ENCODE assay signal across 12 mouse cellular contexts in genomic region chr5:37557274-37557815, GRCm38 (mm10).
A peak's percentile ranks its signal among the peaks of the same experiment; 100 is the strongest.
DNase-seq lines count a peak whose midpoint lies in the region; ATAC-seq lines count a peak whose summit lies in the region.
"Had no signal": no experiment of that assay in that cellular context is flagged by ENCODE, and none has a peak within 500 bp of the region (broad histone marks: within the 10 kb centered on the region; RNA-seq: fewer than 3 reads in every experiment).

No protein-coding gene starts in this region.

- no peak overlapping the region for H3K4me3 ChIP-seq in neural tube, embryonic 15.5 days (replicated peaks)
- H3K4me3 ChIP-seq in hindbrain, embryonic 12.5 days, result no peak overlapping the region
- H3K4me3 ChIP-seq: limb, embryonic 13.5 days had no signal

- peak; percentile 70 for DNase-seq in heart, adult 11 months
- DNase-seq in heart, adult 9 months (ENCODE audit: low spot score in 2 of 2), result no peak
- peak; percentile 29 for DNase-seq in neural tube, embryonic 10.5 days (ENCODE audit: extremely low spot score, low spot score)
- DNase-seq in urinary bladder, postnatal 10 days (ENCODE audit: low spot score), result no peak
- no peak for DNase-seq in urinary bladder, adult 2 months (ENCODE audit: low spot score)
- DNase-seq in right cerebral cortex, adult 2 months (ENCODE audit: low spot score in 2 of 2), result no peak
- DNase-seq: cerebellum, postnatal 36 days; lung, postnatal 4 days had no signal

- H3K4me2 ChIP-seq in neural tube, embryonic 15.5 days, result no peak overlapping the region
- no peak overlapping the region for H3K4me2 ChIP-seq in hindbrain, embryonic 12.5 days (replicated peaks)
- H3K4me2 ChIP-seq: limb, embryonic 13.5 days had no signal

- no peaks in the 10 kb centered on the region for H3K4me1 ChIP-seq in neural tube, embryonic 15.5 days
- H3K4me1 ChIP-seq in hindbrain, embryonic 12.5 days, result no peaks in the 10 kb centered on the region
- H3K4me1 ChIP-seq: limb, embryonic 13.5 days had no signal

- no peak overlapping the region for H3K27ac ChIP-seq in neural tube, embryonic 15.5 days (replicated peaks)
- no peak overlapping the region for H3K27ac ChIP-seq in hindbrain, embryonic 12.5 days
- H3K27ac ChIP-seq: limb, embryonic 13.5 days had no signal

- H3K9me3 ChIP-seq in neural tube, embryonic 15.5 days (replicated peaks), result no peaks in the 10 kb centered on the region
- H3K9me3 ChIP-seq in hindbrain, embryonic 12.5 days (replicated peaks), result no peaks in the 10 kb centered on the region
- H3K9me3 ChIP-seq: limb, embryonic 13.5 days had no signal

- no peaks in the 10 kb centered on the region for H3K27me3 ChIP-seq in neural tube, embryonic 15.5 days (replicated peaks)
- no peaks in the 10 kb centered on the region for H3K27me3 ChIP-seq in hindbrain, embryonic 12.5 days
- H3K27me3 ChIP-seq: limb, embryonic 13.5 days had no signal

- 54% methylated on average over 6 of the region's 6 CpGs for WGBS in neural tube, embryonic 15.5 days
- WGBS in hindbrain, embryonic 12.5 days, result 52% methylated on average over 6 of the region's 6 CpGs

- H3K36me3 ChIP-seq in neural tube, embryonic 15.5 days, result no peaks in the 10 kb centered on the region
- H3K36me3 ChIP-seq in hindbrain, embryonic 12.5 days, result no peaks in the 10 kb centered on the region
- H3K36me3 ChIP-seq: limb, embryonic 13.5 days had no signal

- ATAC-seq in neural tube, embryonic 15.5 days (ENCODE audit: low FRiP score), result no peak
- peak; percentile 19; the same call in 1 of the 2 replicates for ATAC-seq in hindbrain, embryonic 12.5 days (ENCODE audit: low FRiP score)
- ATAC-seq: inflammation-experienced regulatory T-cells, adult 6 months had no signal

- no peak overlapping the region for H3K9ac ChIP-seq in neural tube, embryonic 15.5 days (replicated peaks)
- no peak overlapping the region for H3K9ac ChIP-seq in hindbrain, embryonic 12.5 days
- H3K9ac ChIP-seq: limb, embryonic 13.5 days had no signal

Comparison
In these comparisons a context has a peak if more than half of its experiments do, and no peak if none do; other contexts are left out.
1. DNase-seq: peak in heart, adult 11 months (single experiment) and neural tube, embryonic 10.5 days (single experiment); none in heart, adult 9 months (0 of 2), urinary bladder, postnatal 10 days (single experiment), urinary bladder, adult 2 months (single experiment) and right cerebral cortex, adult 2 months (0 of 2).